Mouse (Mus musculus) neural tube, postnatal 0 days (tissue): Measurements from ENCODE around the gene Tsks. TPM values are rescaled to one million over a fixed set of nuclear protein-coding genes. Genes with fewer than 3 reads are reported as not detected.

ENCODE experiments used
- polyA plus RNA-seq: library from polyadenylated mRNA; unstranded; fragments of >200 nt; fragmentation: Nextera tagmentation; extraction: Ambion mirVana; gene quantifications from 2 replicates; pipeline ENCODE4 v1.2.1, GENCODE M21; 2015

The Tsks gene
- polyA plus RNA-seq: 0.13 and 0.25 TPM in 2 replicates

GRCm38 (mm10) chr7:44942904-44943303, at the start of gene Tsks:
Gene Tsks, plus strand, starts transcription at chr7:44943204.

GRCm38 (mm10) chr7:44895593-44896434, 47.2 kb upstream of the Tsks start, which contains the start of gene Fuz:
Gene Fuz, plus strand, starts transcription at chr7:44896079.

GRCm38 (mm10) chr7:44929204-44930151, 13.5 kb upstream of the Tsks start, which contains the start of gene Ap2a1:
Gene Ap2a1, minus strand, starts transcription at chr7:44929496.

GRCm38 (mm10) chr7:44974383-44975116, 31.5 kb downstream of the Tsks start, which contains the start of gene Cpt1c:
Gene Cpt1c, minus strand, starts transcription at chr7:44974851.

GRCm38 (mm10) chr7:44986192-44986878, 43.3 kb downstream of the Tsks start, which contains the start of gene Prmt1:
Gene Prmt1, minus strand, starts transcription at chr7:44986568.

GRCm38 (mm10) chr7:44997231-44997939, 54.4 kb downstream of the Tsks start, which contains the start of gene Irf3:
Gene Irf3, plus strand, starts transcription at chr7:44997648.

GRCm38 (mm10) chr7:44998501-44998955, 55.5 kb downstream of the Tsks start, which contains the start of gene Bcl2l12:
Gene Bcl2l12, minus strand, starts transcription at chr7:44998712.

Other genes starting within 250 kb of the Tsks start
- gene Izumo2, start 234.5 kb upstream of the Tsks start, polyA plus RNA-seq: not detected in 2 replicates
- gene Vrk3, start 194.8 kb upstream of the Tsks start, polyA plus RNA-seq: 26.6 and 27.4 TPM in 2 replicates
- 0.77 and 0.92 TPM in 2 replicates for gene Zfp473, start 192.2 kb upstream of the Tsks start, polyA plus RNA-seq
- gene Nup62, start 127.1 kb upstream of the Tsks start, polyA plus RNA-seq: 30.3 and 34.3 TPM in 2 replicates
- 0.65 and 0.75 TPM in 2 replicates for gene Il4i1, start 126.8 kb upstream of the Tsks start, polyA plus RNA-seq
- gene Atf5, start 126.5 kb upstream of the Tsks start, polyA plus RNA-seq: 4.6 TPM in 2 replicates
- 90.2 and 91.0 TPM in 2 replicates for gene Akt1s1, start 94.2 kb upstream of the Tsks start, polyA plus RNA-seq
- 103 and 107 TPM in 2 replicates for gene Tbc1d17, start 94.1 kb upstream of the Tsks start, polyA plus RNA-seq
- gene Pnkp, start 86.1 kb upstream of the Tsks start, polyA plus RNA-seq: 27.6 and 30.9 TPM in 2 replicates
- 473 and 497 TPM in 2 replicates for gene Ptov1, start 73.4 kb upstream of the Tsks start, polyA plus RNA-seq
- 102 and 116 TPM in 2 replicates for gene Med25, start 50.5 kb upstream of the Tsks start, polyA plus RNA-seq
- 15.0 and 17.1 TPM in 2 replicates for gene Fuz, start 47.1 kb upstream of the Tsks start, polyA plus RNA-seq
- 115 and 126 TPM in 2 replicates for gene Ap2a1, start 13.7 kb upstream of the Tsks start, polyA plus RNA-seq
- 47.3 and 54.4 TPM in 2 replicates for gene Cpt1c, start 31.6 kb downstream of the Tsks start, polyA plus RNA-seq
- gene Prmt1, start 43.4 kb downstream of the Tsks start, polyA plus RNA-seq: 421 and 486 TPM in 2 replicates
- gene Irf3, start 54.4 kb downstream of the Tsks start, polyA plus RNA-seq: 39.9 and 41.6 TPM in 2 replicates
- gene Bcl2l12, start 55.5 kb downstream of the Tsks start, polyA plus RNA-seq: 9.2 and 11.8 TPM in 2 replicates
- 46.4 and 54.3 TPM in 2 replicates for gene Scaf1, start 73.2 kb downstream of the Tsks start, polyA plus RNA-seq
- gene Rras, start 74.8 kb downstream of the Tsks start, polyA plus RNA-seq: 19.6 and 25.6 TPM in 2 replicates
- 9.7 and 11.6 TPM in 2 replicates for gene Prr12, start 109.7 kb downstream of the Tsks start, polyA plus RNA-seq
- gene Nosip, start 119.2 kb downstream of the Tsks start, polyA plus RNA-seq: 59.8 and 66.5 TPM in 2 replicates
- gene Prrg2, start 119.5 kb downstream of the Tsks start, polyA plus RNA-seq: 14.7 and 15.8 TPM in 2 replicates
- gene Rcn3, start 149.0 kb downstream of the Tsks start, polyA plus RNA-seq: 57.0 and 59.7 TPM in 2 replicates
- 50.0 and 59.6 TPM in 2 replicates for gene Fcgrt, start 160.6 kb downstream of the Tsks start, polyA plus RNA-seq
- gene Rps11, start 181.2 kb downstream of the Tsks start, polyA plus RNA-seq: 748 and 784 TPM in 2 replicates
- 715 and 776 TPM in 2 replicates for gene Rpl13a, start 185.6 kb downstream of the Tsks start, polyA plus RNA-seq
- 0.63 TPM in 1 of 2 replicates, not detected in the other for gene Gm45713, start 193.0 kb downstream of the Tsks start, polyA plus RNA-seq
- gene Flt3l, start 193.2 kb downstream of the Tsks start, polyA plus RNA-seq: 2.4 and 2.9 TPM in 2 replicates
- gene Pih1d1, start 211.1 kb downstream of the Tsks start, polyA plus RNA-seq: 63.5 and 72.6 TPM in 2 replicates
- gene Aldh16a1, start 211.4 kb downstream of the Tsks start, polyA plus RNA-seq: 14.5 and 17.7 TPM in 2 replicates
- 0.29 and 1.2 TPM in 2 replicates for gene Slc17a7, start 220.7 kb downstream of the Tsks start, polyA plus RNA-seq
- gene Gfy, start 236.4 kb downstream of the Tsks start, polyA plus RNA-seq: not detected in 2 replicates
- gene Pth2, start 237.8 kb downstream of the Tsks start, polyA plus RNA-seq: not detected in 2 replicates